Mouse (Mus musculus): ENCODE results near the gene Apol7e.
"Not testable (repeated sequence)": the region's sequence is repeated elsewhere in the genome, so short reads cannot be mapped to it uniquely, and the experiment has no call there.

GRCm38 (mm10) chr15:77691532-77692311 is 6.9 kb upstream of the Apol7e start:
- TF ChIP-seq POLR2A (IDR thresholded peaks at IDR 0.05; ENCODE audit: borderline replicate concordance, extremely low read depth, low read depth, low read length); CTCF (IDR thresholded peaks at IDR 0.05; ENCODE audit: insufficient read depth, low read length): not testable (repeated sequence)
